Mouse (Mus musculus): ENCODE data around the gene Igfbp7. TPM values are rescaled to one million over a fixed set of nuclear protein-coding genes. Genes with fewer than 3 reads are reported as not detected.

Gene Igfbp7
- polyA plus RNA-seq, 1 experiment from 2014 or later: 87.4 TPM

DNA sequence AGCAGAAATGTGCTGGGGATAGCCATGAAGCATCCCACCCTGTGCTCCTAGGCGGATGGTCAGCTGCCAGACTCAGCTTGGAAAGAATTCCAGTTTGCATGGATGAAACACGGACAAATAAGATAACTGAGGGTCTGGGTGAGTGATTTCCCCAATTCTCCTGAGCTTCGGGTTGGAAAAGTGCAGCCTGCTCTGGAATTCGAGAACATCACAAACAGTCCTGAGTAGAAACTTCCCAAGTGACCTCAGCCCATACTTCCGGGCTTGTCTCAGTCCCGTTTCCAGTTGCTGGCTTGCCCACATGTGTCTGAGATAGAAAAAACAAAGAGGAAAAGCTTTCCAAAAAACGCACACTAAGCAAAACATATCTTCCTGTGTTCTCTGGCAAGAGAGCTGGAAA lies 35.6 kb downstream of the Igfbp7 start:
- Histone ChIP-seq H3K27me3 (replicated peaks) (no peaks in the 10 kb centered on the region), H3K4me2 (replicated peaks) (no peak overlapping the region), H3K9me3 (no peaks in the 10 kb centered on the region), H3K36me3 (no peaks in the 10 kb centered on the region), H3K4me1 (replicated peaks) (0 out of 2 replicates have a peak, but pooled peaks cover 4% of the 10 kb centered on the region), H3K9ac (no peak overlapping the region), H3K4me3 (replicated peaks) (no peak overlapping the region), H3K27ac (no peak overlapping the region)
- no peak for ATAC-seq
- WGBS: 58% methylated on average over 7 of the region's 7 CpGs

GRCm38 (mm10) chr5:77370378-77370892 lies 37.4 kb downstream of the Igfbp7 start:
- H3K27ac ChIP-seq: no peak overlapping the region

DNA sequence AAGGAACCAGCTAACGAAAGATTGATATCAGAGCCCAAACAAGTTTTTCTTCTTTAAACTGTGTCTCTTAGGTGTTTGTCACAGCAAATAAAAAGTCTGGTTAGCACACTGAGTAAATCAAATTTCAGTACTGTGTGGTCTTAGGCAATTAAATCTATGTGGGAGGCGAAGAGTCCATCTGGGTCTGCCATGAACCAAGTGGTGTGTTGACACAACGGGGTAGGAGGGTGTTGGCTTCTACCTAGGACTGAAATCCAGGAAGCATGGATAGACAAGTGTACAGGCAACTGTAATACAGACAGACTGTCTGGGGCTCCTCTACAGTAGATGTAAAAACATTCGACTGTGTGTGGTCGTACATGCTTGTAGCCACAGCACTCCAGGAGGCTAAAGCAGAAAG lies 38.4 kb downstream of the Igfbp7 start:
- H3K4me3 ChIP-seq (replicated peaks): no peak overlapping the region
- no peaks in the 10 kb centered on the region for H3K27me3 ChIP-seq (replicated peaks)
- peak; percentile 44; the same call in 1 of the 2 replicates for ATAC-seq
- H3K27ac ChIP-seq: no peak overlapping the region
- H3K9ac ChIP-seq: no peak overlapping the region
- H3K4me1 ChIP-seq (replicated peaks): 0 out of 2 replicates have a peak, but pooled peaks cover 8% of the 10 kb centered on the region
- H3K36me3 ChIP-seq: no peaks in the 10 kb centered on the region
- H3K4me2 ChIP-seq (replicated peaks): no peak overlapping the region
- H3K9me3 ChIP-seq: no peaks in the 10 kb centered on the region
- WGBS: 71% methylated on average over 5 of the region's 5 CpGs

More at GRCm38 (mm10) chr5:77370378-77370892, 37.4 kb downstream of the Igfbp7 start:
- Histone ChIP-seq H3K9me3 (no peaks in the 10 kb centered on the region), H3K27me3 (replicated peaks) (no peaks in the 10 kb centered on the region), H3K9ac (no peak overlapping the region), H3K4me2 (replicated peaks) (no peak overlapping the region), H3K4me3 (replicated peaks) (no peak overlapping the region), H3K4me1 (replicated peaks) (0 out of 2 replicates have a peak, but pooled peaks cover 4% of the 10 kb centered on the region), H3K36me3 (no peaks in the 10 kb centered on the region)
- ATAC-seq: no peak
- WGBS: 72% methylated on average over 5 of the region's 5 CpGs

- no peak overlapping the region for H3K9ac ChIP-seq
- no peak overlapping the region for H3K4me2 ChIP-seq (replicated peaks)
- WGBS: 51% methylated on average over 7 of the region's 7 CpGs
- 0 out of 2 replicates have a peak, but pooled peaks cover 10% of the 10 kb centered on the region for H3K4me1 ChIP-seq (replicated peaks)
- no peaks in the 10 kb centered on the region for H3K27me3 ChIP-seq (replicated peaks)
- no peak overlapping the region for H3K4me3 ChIP-seq (replicated peaks)
- no peaks in the 10 kb centered on the region for H3K9me3 ChIP-seq
- no peaks in the 10 kb centered on the region for H3K36me3 ChIP-seq
- ATAC-seq: no peak
- H3K27ac ChIP-seq: no peak overlapping the region
These were observed 39.6 kb downstream of the Igfbp7 start for GRCm38 (mm10) chr5:77368194-77368593.

- Histone ChIP-seq H3K27me3 (replicated peaks) (no peaks in the 10 kb centered on the region), H3K4me3 (replicated peaks) (no peak overlapping the region), H3K36me3 (no peaks in the 10 kb centered on the region), H3K4me1 (replicated peaks) (0 out of 2 replicates have a peak, but pooled peaks cover 10% of the 10 kb centered on the region), H3K9me3 (no peaks in the 10 kb centered on the region), H3K27ac (peak overlapping the region; percentile 9; the same call in 1 of the 2 replicates), H3K9ac (no peak overlapping the region), H3K4me2 (replicated peaks) (no peak overlapping the region)
- WGBS: 51% methylated on average over 12 of the region's 12 CpGs
- no peak; the same call in 1 of the 2 replicates for ATAC-seq
These were observed 40.2 kb downstream of the Igfbp7 start for GRCm38 (mm10) chr5:77367682-77368081.

DNA sequence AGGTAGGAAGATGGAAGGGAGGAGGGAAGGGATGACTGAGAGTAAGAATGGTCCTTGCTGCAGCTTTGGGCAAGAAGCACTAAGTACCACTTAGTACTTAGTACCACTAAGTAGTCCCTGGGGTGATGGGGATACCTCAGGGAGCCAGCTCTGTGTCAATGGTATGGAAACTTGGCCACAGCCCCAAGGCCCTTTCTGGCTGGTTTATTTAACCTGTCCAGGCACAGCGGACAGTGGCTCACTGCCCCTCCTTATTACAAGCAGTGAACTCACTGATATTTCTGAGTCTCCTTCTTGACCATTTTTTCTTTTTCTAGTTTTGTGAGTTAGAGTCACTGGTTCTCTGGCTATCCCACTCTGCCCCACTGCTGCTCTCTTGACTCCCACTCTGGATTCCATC lies 40.7 kb downstream of the Igfbp7 start:
- H3K36me3 ChIP-seq: no peaks in the 10 kb centered on the region
- no peaks in the 10 kb centered on the region for H3K27me3 ChIP-seq (replicated peaks)
- no peak overlapping the region for H3K4me2 ChIP-seq (replicated peaks)
- no peak for ATAC-seq
- no peak overlapping the region for H3K27ac ChIP-seq
- 0 out of 2 replicates have a peak, but pooled peaks cover 10% of the 10 kb centered on the region for H3K4me1 ChIP-seq (replicated peaks)
- H3K4me3 ChIP-seq (replicated peaks): no peak overlapping the region
- H3K9me3 ChIP-seq: no peaks in the 10 kb centered on the region
- 77% methylated on average over 1 of the region's 1 CpGs for WGBS
- H3K9ac ChIP-seq: no peak overlapping the region

GRCm38 (mm10) chr5:77366313-77366712 lies 41.5 kb downstream of the Igfbp7 start:
- H3K4me2 ChIP-seq (replicated peaks): no peak overlapping the region
- H3K36me3 ChIP-seq: no peaks in the 10 kb centered on the region
- no peak overlapping the region for H3K4me3 ChIP-seq (replicated peaks)
- H3K4me1 ChIP-seq (replicated peaks): 0 out of 2 replicates have a peak, but pooled peaks cover 8% of the 10 kb centered on the region
- WGBS: 81% methylated on average over 8 of the region's 8 CpGs
- H3K27me3 ChIP-seq (replicated peaks): no peaks in the 10 kb centered on the region
- H3K27ac ChIP-seq: no peak overlapping the region
- H3K9ac ChIP-seq: no peak overlapping the region
- ATAC-seq: no peak
- H3K9me3 ChIP-seq: no peaks in the 10 kb centered on the region

- Histone ChIP-seq H3K4me1 (replicated peaks) (0 out of 2 replicates have a peak, but pooled peaks cover 8% of the 10 kb centered on the region), H3K36me3 (no peaks in the 10 kb centered on the region), H3K27me3 (replicated peaks) (no peaks in the 10 kb centered on the region), H3K4me3 (replicated peaks) (no peak overlapping the region), H3K4me2 (replicated peaks) (no peak overlapping the region), H3K9ac (no peak overlapping the region), H3K9me3 (no peaks in the 10 kb centered on the region), H3K27ac (0 out of 2 replicates have a peak overlapping the region, but pooled peaks have one; percentile 22)
- 84% methylated on average over 3 of the region's 3 CpGs for WGBS
- ATAC-seq: no peak
These were observed 43.3 kb downstream of the Igfbp7 start for GRCm38 (mm10) chr5:77364443-77365038.

- no peak for ATAC-seq
- Histone ChIP-seq H3K4me2 (replicated peaks) (no peak overlapping the region), H3K4me3 (replicated peaks) (no peak overlapping the region), H3K27me3 (replicated peaks) (no peaks in the 10 kb centered on the region), H3K36me3 (no peaks in the 10 kb centered on the region), H3K9me3 (no peaks in the 10 kb centered on the region), H3K4me1 (replicated peaks) (0 out of 2 replicates have a peak, but pooled peaks cover 8% of the 10 kb centered on the region), H3K27ac (no peak overlapping the region), H3K9ac (no peak overlapping the region)
- 75% methylated on average over 6 of the region's 6 CpGs for WGBS
These were observed 44.2 kb downstream of the Igfbp7 start for GRCm38 (mm10) chr5:77363650-77364049.

DNA sequence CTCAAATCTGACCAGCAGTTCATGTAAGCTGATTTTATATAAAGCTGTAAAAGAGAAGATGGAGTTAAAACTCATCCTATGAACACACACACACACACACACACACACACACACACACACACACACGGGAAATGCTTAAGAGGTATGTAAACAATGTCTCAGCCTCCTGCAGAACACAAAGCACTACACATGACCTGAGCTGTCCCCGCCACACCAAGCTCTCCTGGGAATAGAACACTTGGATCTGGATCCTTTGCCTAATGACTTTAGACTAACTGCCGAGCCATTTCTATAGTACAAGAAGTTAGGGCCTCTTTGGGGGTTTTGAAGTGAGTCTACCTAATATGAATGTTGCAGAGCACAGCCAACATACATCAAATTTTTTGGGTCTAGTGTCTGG lies 45.7 kb downstream of the Igfbp7 start:
- H3K27me3 ChIP-seq (replicated peaks): no peaks in the 10 kb centered on the region
- WGBS: 44% methylated on average over 3 of the region's 3 CpGs
- no peaks in the 10 kb centered on the region for H3K9me3 ChIP-seq
- no peak overlapping the region for H3K27ac ChIP-seq
- no peaks in the 10 kb centered on the region for H3K36me3 ChIP-seq
- H3K4me1 ChIP-seq (replicated peaks): peaks cover 14% of the 10 kb centered on the region
- H3K4me3 ChIP-seq (replicated peaks): no peak overlapping the region
- ATAC-seq: no peak
- no peak overlapping the region for H3K4me2 ChIP-seq (replicated peaks)
- H3K9ac ChIP-seq: no peak overlapping the region

DNA sequence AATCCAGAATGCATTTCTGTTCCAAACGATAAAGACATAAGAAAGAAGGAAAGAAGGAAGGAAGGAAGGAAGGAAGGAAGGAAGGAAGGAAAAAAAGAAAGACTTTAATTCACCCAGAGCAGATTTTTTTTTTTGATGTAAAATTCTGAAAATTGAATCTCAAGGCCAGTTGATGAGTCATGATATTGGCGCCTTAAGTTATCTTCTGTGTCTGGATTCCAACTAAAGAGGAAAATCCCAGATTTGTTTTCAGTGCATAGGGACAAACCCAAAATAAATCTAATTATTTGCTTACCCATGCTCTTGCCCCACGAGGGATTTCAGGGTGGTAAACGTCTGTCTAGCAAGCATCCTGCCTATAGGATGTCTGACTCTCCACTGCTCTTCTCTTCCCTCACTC lies 46.8 kb downstream of the Igfbp7 start:
- Histone ChIP-seq H3K27me3 (replicated peaks) (no peaks in the 10 kb centered on the region), H3K9ac (no peak overlapping the region)
- WGBS: 62% methylated on average over 4 of the region's 4 CpGs

DNA sequence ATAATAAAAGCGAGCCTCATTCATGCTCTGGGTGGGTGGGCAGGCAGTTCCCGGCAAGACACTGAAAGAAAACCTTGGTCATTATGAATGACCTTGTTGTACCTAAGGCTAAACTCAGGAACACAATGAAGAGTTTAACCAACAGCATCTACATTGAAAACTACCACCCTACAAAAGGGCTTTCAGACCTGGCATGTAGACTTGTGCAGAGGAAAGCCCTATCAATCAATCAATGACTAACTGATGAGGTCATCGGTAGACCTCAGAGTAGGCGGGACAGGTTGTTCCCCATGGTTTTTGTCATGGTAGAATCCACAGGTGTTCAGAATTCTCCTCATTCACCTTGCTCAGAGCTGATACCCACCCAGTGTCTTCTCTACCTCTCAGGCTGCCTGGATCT lies 47.9 kb downstream of the Igfbp7 start:
- Histone ChIP-seq H3K9ac (no peak overlapping the region), H3K4me2 (replicated peaks) (no peak overlapping the region), H3K27ac (no peak overlapping the region), H3K4me3 (replicated peaks) (no peak overlapping the region), H3K27me3 (replicated peaks) (no peaks in the 10 kb centered on the region), H3K9me3 (no peaks in the 10 kb centered on the region), H3K4me1 (replicated peaks) (peaks cover 17% of the 10 kb centered on the region), H3K36me3 (no peaks in the 10 kb centered on the region)
- ATAC-seq: no peak
- 89% methylated on average over 4 of the region's 4 CpGs for WGBS

More for the DNA sequence above, 46.8 kb downstream of the Igfbp7 start:
- Histone ChIP-seq H3K9me3 (no peaks in the 10 kb centered on the region), H3K4me1 (replicated peaks) (peaks cover 16% of the 10 kb centered on the region), H3K36me3 (no peaks in the 10 kb centered on the region), H3K4me3 (replicated peaks) (no peak overlapping the region), H3K4me2 (replicated peaks) (no peak overlapping the region), H3K27ac (no peak overlapping the region)
- ATAC-seq: no peak

- WGBS: 3% methylated on average over 10 of the region's 10 CpGs
- Histone ChIP-seq H3K27me3 (replicated peaks) (no peaks in the 10 kb centered on the region), H3K9ac (peak overlapping the region; percentile 31), H3K4me1 (replicated peaks) (peaks cover 14% of the 10 kb centered on the region), H3K36me3 (no peaks in the 10 kb centered on the region), H3K9me3 (no peaks in the 10 kb centered on the region), H3K27ac (peak overlapping the region; percentile 87), H3K4me2 (replicated peaks) (peak overlapping the region; percentile 66), H3K4me3 (replicated peaks) (peak overlapping the region; percentile 38)
- peak; percentile 66 for ATAC-seq
These were observed 49.5 kb downstream of the Igfbp7 start for GRCm38 (mm10) chr5:77358347-77358746.

Measured in intestine, embryonic 15.5 days (tissue).